Mouse (Mus musculus) liver, embryonic 14.5 days (tissue): ENCODE measurements around the gene Ccdc85b. TPM values are rescaled to one million over a fixed set of nuclear protein-coding genes. Genes with fewer than 3 reads are reported as not detected.

Experiments
- ATAC-seq: fragments of 200-750 bp; cut with Nextera tagmentation; 2 replicates; pipeline ENCODE4 v1.8.0; 2017; ENCODE audit warnings: moderate number of reproducible peaks, mild to moderate bottlenecking, moderate library complexity; ENCODE audit not compliant: insufficient read depth
- DNase-seq, 3 experiments: peaks; one replicate each; pipeline ENCODE4 v3.0.0-alpha.2; 2012 to 2013; ENCODE audit warnings: low read depth in 3 of 3, low spot score in 3 of 3
- H3K27ac ChIP-seq: fragments of 300-500 bp; sonication (generic); 2 replicates; pipeline ENCODE4 v1.5.1; 2014; ENCODE audit warnings: moderate library complexity, mild to moderate bottlenecking, control low read depth, inconsistent platforms
- H3K27me3 ChIP-seq: fragments of 300-500 bp; sonication (generic); 2 replicates; pipeline ENCODE4 v1.6.1; 2014; ENCODE audit warnings: mild to moderate bottlenecking, low read length, moderate library complexity; ENCODE audit not compliant: control insufficient read depth, insufficient read depth
- H3K36me3 ChIP-seq: fragments of 300-500 bp; sonication (generic); replicated peaks from 2 replicates; pipeline ENCODE4 v1.6.1; 2014; ENCODE audit warnings: low read depth; ENCODE audit not compliant: control insufficient read depth, insufficient read depth
- H3K4me1 ChIP-seq, 2 experiments: fragments of 200-500 bp in 1 of 2; fragments of 300-500 bp in 1 of 2; sonication (generic) in 1 of 2; replicated peaks; 2 replicates each; pipeline ENCODE4 v1.6.1; 2012 to 2014; ENCODE audit warnings: antibody characterized with exemption in 1 of 2, inconsistent platforms in 1 of 2, low read length in 1 of 2; ENCODE audit not compliant: control insufficient read depth in 2 of 2, insufficient read depth in 2 of 2
- H3K4me2 ChIP-seq: fragments of 300-500 bp; sonication (generic); 2 replicates; pipeline ENCODE4 v1.6.1; 2014; ENCODE audit warnings: low read depth, mild to moderate bottlenecking, control low read depth, moderate library complexity
- H3K4me3 ChIP-seq, 2 experiments: fragments of 200-500 bp in 1 of 2; fragments of 300-500 bp in 1 of 2; sonication (generic) in 1 of 2; 2 replicates each; pipeline ENCODE4 v1.5.1; 2012 to 2014; ENCODE audit warnings: low read depth in 2 of 2, low read length in 2 of 2, mild to moderate bottlenecking in 2 of 2, control low read depth in 1 of 2, inconsistent platforms in 1 of 2, moderate library complexity in 1 of 2; ENCODE audit not compliant: insufficient read depth in 1 of 2
- H3K9ac ChIP-seq: fragments of 300-500 bp; sonication (generic); replicated peaks from 2 replicates; pipeline ENCODE4 v1.6.1; 2014; ENCODE audit warnings: mild to moderate bottlenecking, control low read depth, moderate library complexity
- H3K9me3 ChIP-seq: fragments of 300-500 bp; sonication (generic); 2 replicates; pipeline ENCODE4 v1.6.1; 2016; ENCODE audit warnings: low read length, mixed read lengths; ENCODE audit not compliant: control insufficient read depth
- CTCF ChIP-seq: IDR thresholded peaks from 2 replicates; pipeline ENCODE4 v1.5.1; 2016; ENCODE audit warnings: antibody characterized with exemption, low read depth, control low read depth
- EP300 ChIP-seq: IDR thresholded peaks from 2 replicates; pipeline ENCODE4 v1.6.1; 2016; ENCODE audit warnings: antibody characterized with exemption, low read depth
- WGBS: fragments of 180-500 bp; shearing (Covaris S2); extraction: QIAGEN DNeasy Blood & Tissue Kit; methylation state at CpG from one replicate; pipeline ENCODE4 v1.1.7; 2014; ENCODE audit not compliant: insufficient replicate concordance; 5-methylcytosine and 5-hydroxymethylcytosine counted together
- polyA plus RNA-seq, 2 experiments: library from polyadenylated mRNA; depleted of rRNA in 1 of 2; stranded (reverse) in 1 of 2; unstranded in 1 of 2; fragments of >200 nt; fragmentation: Nextera tagmentation in 1 of 2; extraction: Ambion mirVana in 1 of 2; gene quantifications; 2 replicates each; pipeline versions ENCODE4 v1.2.1 to v1.2.3; 2012 to 2014

The Ccdc85b gene
- polyA plus RNA-seq, 2 experiments: 1.0 to 1.4 TPM

DNA sequence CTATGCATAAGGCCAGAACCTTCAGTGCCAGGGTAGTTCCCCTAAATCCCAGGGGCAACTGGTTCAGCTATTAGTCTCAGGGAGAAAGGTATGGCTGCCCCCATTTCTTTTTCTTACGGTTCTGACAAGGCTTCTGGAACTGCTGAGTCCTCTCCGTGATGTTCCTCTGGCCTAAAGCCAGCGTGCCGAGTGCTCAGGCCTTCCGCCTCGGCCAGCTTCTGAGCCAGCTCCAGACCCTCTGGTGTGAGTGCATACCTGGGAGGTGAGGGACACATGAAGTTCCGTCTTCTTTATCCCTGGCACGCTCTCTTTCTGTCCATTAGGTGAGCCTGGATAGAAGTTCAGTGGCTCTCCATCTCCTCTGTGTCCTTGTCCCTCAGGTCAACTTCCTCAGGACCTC, 27.7 kb upstream of the Ccdc85b start:
- Histone ChIP-seq H3K27ac (no peak overlapping the region), H3K4me1 (peaks cover 15 to 21% of the 10 kb centered on the region in 2 experiments), H3K9ac (no peak overlapping the region), H3K4me2 (no peak overlapping the region), H3K9me3 (no peaks in the 10 kb centered on the region), H3K4me3 (no peak overlapping the region), H3K36me3 (peaks cover 3% of the 10 kb centered on the region), H3K27me3 (no peaks in the 10 kb centered on the region)
- ATAC-seq: no peak
- no peak for DNase-seq
- TF ChIP-seq CTCF (no peak), EP300 (no peak)
- WGBS: 91% methylated on average over 8 of the region's 8 CpGs

GRCm38 (mm10) chr19:5484496-5484895, 26.8 kb upstream of the Ccdc85b start:
- Histone ChIP-seq H3K36me3 (peaks cover 3% of the 10 kb centered on the region), H3K27ac (no peak overlapping the region), H3K27me3 (no peaks in the 10 kb centered on the region), H3K4me1 (peaks cover 12 to 17% of the 10 kb centered on the region in 2 experiments), H3K4me2 (no peak overlapping the region), H3K9me3 (no peaks in the 10 kb centered on the region), H3K4me3 (no peak overlapping the region), H3K9ac (no peak overlapping the region)
- 78% methylated on average over 5 of the region's 5 CpGs for whole genome bisulfite sequencing
- ATAC-seq (no peak), DNase-seq (no peak)
- TF ChIP-seq CTCF (no peak), EP300 (no peak)

GRCm38 (mm10) chr19:5483386-5484359, 26.0 kb upstream of the Ccdc85b start:
- no peaks in the 10 kb centered on the region for H3K9me3 ChIP-seq
- no peak overlapping the region for H3K4me3 ChIP-seq
- WGBS: 79% methylated on average over 19 of the region's 19 CpGs
- no peak overlapping the region for H3K27ac ChIP-seq
- ATAC-seq (no peak), DNase-seq (no peak)
- peaks cover 11% of the 10 kb centered on the region in 2 experiments for H3K4me1 ChIP-seq
- no peaks in the 10 kb centered on the region for H3K27me3 ChIP-seq
- H3K9ac ChIP-seq: no peak overlapping the region
- peaks cover 3% of the 10 kb centered on the region for H3K36me3 ChIP-seq
- no peak overlapping the region for H3K4me2 ChIP-seq
- TF ChIP-seq CTCF: no peak
- no peak for TF ChIP-seq EP300

DNA sequence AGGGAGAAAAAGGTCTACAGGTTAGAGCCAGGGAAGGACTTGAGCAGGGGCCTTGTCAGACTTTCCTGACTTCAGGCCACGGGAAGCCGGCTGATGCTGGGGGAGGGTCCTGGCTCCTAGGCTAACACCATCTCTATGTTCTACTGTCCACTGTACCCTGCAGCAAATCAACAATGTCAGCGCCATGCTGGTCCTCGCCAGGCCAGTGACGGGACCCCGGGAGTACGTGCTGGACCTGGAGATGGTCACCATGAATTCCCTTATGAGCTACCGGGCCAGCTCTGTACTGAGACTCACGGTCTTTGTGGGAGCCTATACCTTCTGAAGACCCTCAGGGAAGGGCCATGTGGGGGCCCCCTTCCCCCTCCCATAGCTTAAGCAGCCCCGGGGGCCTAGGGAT, 23.7 kb upstream of the Ccdc85b start:
- no peaks in the 10 kb centered on the region for H3K27me3 ChIP-seq
- 85% methylated on average over 10 of the region's 10 CpGs for WGBS
- H3K4me1 ChIP-seq: no peaks in the 10 kb centered on the region
- no peak overlapping the region for H3K4me3 ChIP-seq
- H3K36me3 ChIP-seq: peaks cover 3% of the 10 kb centered on the region
- H3K4me2 ChIP-seq: no peak overlapping the region
- ATAC-seq (no peak), DNase-seq (no peak)
- TF ChIP-seq EP300 (no peak), CTCF (no peak)
- no peak overlapping the region for H3K9ac ChIP-seq
- no peaks in the 10 kb centered on the region for H3K9me3 ChIP-seq
- no peak overlapping the region for H3K27ac ChIP-seq

- no peak overlapping the region for H3K9ac ChIP-seq
- H3K27me3 ChIP-seq: peaks cover 8% of the 10 kb centered on the region
- no peak for TF ChIP-seq CTCF
- no peak for TF ChIP-seq EP300
- 77% methylated on average over 10 of the region's 10 CpGs for WGBS
- ATAC-seq: no peak
- no peaks in the 10 kb centered on the region for H3K9me3 ChIP-seq
- no peak for DNase-seq
- H3K36me3 ChIP-seq: peaks cover 3% of the 10 kb centered on the region
- no peak overlapping the region for H3K4me3 ChIP-seq
- H3K4me2 ChIP-seq: no peak overlapping the region
- no peak overlapping the region for H3K27ac ChIP-seq
- H3K4me1 ChIP-seq: no peaks in the 10 kb centered on the region
Measured at GRCm38 (mm10) chr19:5480016-5480415, 22.3 kb upstream of the Ccdc85b start.
